Mouse (Mus musculus) testis, adult 2 months (tissue): ENCODE measurements around the gene Kcnip3. TPM values are rescaled to one million over a fixed set of nuclear protein-coding genes. Genes with fewer than 3 reads are reported as not detected.
A peak's percentile ranks its signal among the peaks of the same experiment; 100 is the strongest.

Source experiments
- H3K27ac ChIP-seq: fragments of 200-500 bp; 2 replicates; pipeline ENCODE4 v1.5.1; 2012; ENCODE audit warnings: low read depth, low read length; ENCODE audit not compliant: control insufficient read depth, insufficient read depth
- H3K27me3 ChIP-seq: fragments of 200-500 bp; 2 replicates; pipeline ENCODE4 v1.6.1; 2012; ENCODE audit warnings: mild to moderate bottlenecking, low read length, moderate library complexity; ENCODE audit not compliant: control insufficient read depth, insufficient read depth
- H3K36me3 ChIP-seq: fragments of 200-500 bp; 2 replicates; pipeline ENCODE4 v1.6.1; 2012; ENCODE audit warnings: mild to moderate bottlenecking, low read length; ENCODE audit not compliant: control insufficient read depth, insufficient read depth
- H3K4me1 ChIP-seq: fragments of 200-500 bp; 2 replicates; pipeline ENCODE4 v1.6.1; 2012; ENCODE audit warnings: low read length; ENCODE audit not compliant: control insufficient read depth, insufficient read depth
- H3K4me3 ChIP-seq: fragments of 200-500 bp; 2 replicates; pipeline ENCODE4 v1.5.1; 2012; ENCODE audit warnings: low read depth, mild to moderate bottlenecking, low read length, moderate library complexity, mixed read lengths; ENCODE audit not compliant: control insufficient read depth
- CTCF ChIP-seq: fragments of 200-500 bp; IDR thresholded peaks from 2 replicates; pipeline ENCODE4 v1.5.1; 2012; ENCODE audit warnings: low read depth, mild to moderate bottlenecking, inconsistent platforms, low read length, moderate library complexity; ENCODE audit not compliant: control insufficient read depth, insufficient read depth, insufficient replicate concordance
- POLR2A ChIP-seq: fragments of 200-500 bp; IDR thresholded peaks from 2 replicates; pipeline ENCODE4 v1.6.1; 2012; ENCODE audit warnings: low read depth, mild to moderate bottlenecking, inconsistent platforms, low read length, moderate library complexity; ENCODE audit not compliant: control insufficient read depth
- polyA plus RNA-seq: library from polyadenylated mRNA; depleted of rRNA; stranded (reverse); fragments of >200 nt; gene quantifications from 2 replicates; pipeline ENCODE4 v1.2.3, GENCODE M21; 2012

Gene Kcnip3
- polyA plus RNA-seq, 1 experiment, result 2.7 TPM

- TF ChIP-seq POLR2A, result no peak
- no peak for TF ChIP-seq CTCF
- no peaks in the 10 kb centered on the region for H3K36me3 ChIP-seq
- H3K27me3 ChIP-seq, result no peaks in the 10 kb centered on the region
- peaks cover 4% of the 10 kb centered on the region; the same call in 1 of the 2 replicates for H3K4me1 ChIP-seq
- no peak overlapping the region for H3K4me3 ChIP-seq
- no peak overlapping the region for H3K27ac ChIP-seq
Observed at GRCm38 (mm10) chr2:127503751-127504549, 17.9 kb downstream of the Kcnip3 start.

GRCm38 (mm10) chr2:127501061-127501460 is 20.8 kb downstream of the Kcnip3 start:
- Histone ChIP-seq H3K27me3 (no peaks in the 10 kb centered on the region), H3K36me3 (no peaks in the 10 kb centered on the region)
- peak; percentile 77; the same call in 1 of the 2 replicates for TF ChIP-seq CTCF
- TF ChIP-seq POLR2A, result no peak

GRCm38 (mm10) chr2:127498750-127499149 is 23.1 kb downstream of the Kcnip3 start:
- no peak for TF ChIP-seq CTCF
- no peak for TF ChIP-seq POLR2A
- H3K27me3 ChIP-seq, result no peaks in the 10 kb centered on the region
- no peak overlapping the region for H3K4me3 ChIP-seq
- no peaks in the 10 kb centered on the region for H3K36me3 ChIP-seq
- no peak overlapping the region for H3K27ac ChIP-seq
- H3K4me1 ChIP-seq, result no peaks in the 10 kb centered on the region

More at GRCm38 (mm10) chr2:127501061-127501460, 20.8 kb downstream of the Kcnip3 start:
- H3K27ac ChIP-seq, result no peak overlapping the region
- no peak overlapping the region for H3K4me3 ChIP-seq
- H3K4me1 ChIP-seq, result no peaks in the 10 kb centered on the region

GRCm38 (mm10) chr2:127496321-127496720 is 25.6 kb downstream of the Kcnip3 start:
- TF ChIP-seq CTCF, result no peak
- TF ChIP-seq POLR2A, result no peak
- no peaks in the 10 kb centered on the region for H3K36me3 ChIP-seq

GRCm38 (mm10) chr2:127484476-127485170 is 37.3 kb downstream of the Kcnip3 start:
- Histone ChIP-seq H3K27ac (no peak overlapping the region), H3K4me3 (no peak overlapping the region; the same call in 1 of the 2 replicates), H3K27me3 (no peaks in the 10 kb centered on the region), H3K36me3 (no peaks in the 10 kb centered on the region), H3K4me1 (peaks cover 4% of the 10 kb centered on the region)
- TF ChIP-seq POLR2A (no peak), CTCF (no peak)

More at GRCm38 (mm10) chr2:127496321-127496720, 25.6 kb downstream of the Kcnip3 start:
- H3K4me3 ChIP-seq, result no peak overlapping the region
- no peaks in the 10 kb centered on the region for H3K27me3 ChIP-seq
- H3K4me1 ChIP-seq, result no peaks in the 10 kb centered on the region
- H3K27ac ChIP-seq, result no peak overlapping the region

GRCm38 (mm10) chr2:127483001-127483400 is 38.9 kb downstream of the Kcnip3 start:
- H3K27ac ChIP-seq, result no peak overlapping the region
- H3K4me1 ChIP-seq, result peaks cover 4% of the 10 kb centered on the region
- no peaks in the 10 kb centered on the region for H3K36me3 ChIP-seq
- TF ChIP-seq POLR2A (no peak), CTCF (no peak)
- no peaks in the 10 kb centered on the region for H3K27me3 ChIP-seq
- peak overlapping the region; percentile 4 for H3K4me3 ChIP-seq

GRCm38 (mm10) chr2:127482533-127482911 is 39.4 kb downstream of the Kcnip3 start:
- Histone ChIP-seq H3K36me3 (no peaks in the 10 kb centered on the region), H3K27me3 (no peaks in the 10 kb centered on the region), H3K4me1 (peaks cover 4% of the 10 kb centered on the region), H3K4me3 (peak overlapping the region; percentile 66), H3K27ac (no peak overlapping the region)
- TF ChIP-seq POLR2A (no peak), CTCF (no peak)
